Mouse (Mus musculus): ENCODE results near the gene Slc12a6. TPM values are rescaled to one million over a fixed set of nuclear protein-coding genes. Genes with fewer than 3 reads are reported as not detected.

The Slc12a6 gene
- polyA plus RNA-seq, 1 experiment: 110 TPM

DNA sequence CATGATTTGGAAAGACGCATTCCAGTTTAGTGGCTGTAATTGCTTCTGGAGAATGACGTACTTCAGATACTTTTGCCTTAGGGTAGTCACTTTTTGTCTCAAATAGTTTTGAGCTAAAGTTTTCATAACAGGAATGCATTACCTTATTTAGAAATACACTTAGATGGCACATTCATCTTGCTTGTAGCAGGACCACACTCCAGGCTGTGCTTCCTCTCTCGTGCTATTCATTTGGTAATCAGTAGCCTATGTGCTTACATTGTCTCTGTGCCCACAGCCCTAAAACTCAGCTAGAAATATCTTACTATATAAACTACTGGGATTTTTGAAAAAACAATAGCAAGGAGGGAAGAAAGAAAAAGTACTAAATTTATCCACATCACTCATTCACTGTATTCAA is 141.4 kb downstream of the Slc12a6 start:
- H3K27ac ChIP-seq (ENCODE audit: insufficient read depth, low read depth, low read length): no peak overlapping the region
- H3K4me1 ChIP-seq (ENCODE audit: control insufficient read depth, insufficient read depth, low read length): peaks cover 4% of the 10 kb centered on the region
- TF ChIP-seq CTCF (IDR thresholded peaks at IDR 0.05; ENCODE audit: low read depth, low read length): no peak
- no peak for TF ChIP-seq POLR2A (IDR thresholded peaks at IDR 0.05; ENCODE audit: borderline replicate concordance, low read depth, low read length)
- no peak overlapping the region for H3K4me3 ChIP-seq (ENCODE audit: insufficient read depth, low read length)

Other genes starting within 250 kb of the Slc12a6 start
- gene Olfr1311, start 241.4 kb upstream of the Slc12a6 start, polyA plus RNA-seq (2012; ENCODE audit: insufficient read depth, insufficient read length, missing spikeins): not detected in 2 replicates
- not detected in 2 replicates for gene Olfr1312, start 215.6 kb upstream of the Slc12a6 start, polyA plus RNA-seq (2012; ENCODE audit: insufficient read depth, insufficient read length, missing spikeins)
- gene Olfr1313, start 188.0 kb upstream of the Slc12a6 start, polyA plus RNA-seq (2012; ENCODE audit: insufficient read depth, insufficient read length, missing spikeins): not detected in 2 replicates
- gene Olfr1314, start 169.0 kb upstream of the Slc12a6 start, polyA plus RNA-seq (2012; ENCODE audit: insufficient read depth, insufficient read length, missing spikeins): not detected in 2 replicates
- gene Olfr1315-ps1, start 150.4 kb upstream of the Slc12a6 start, polyA plus RNA-seq (2012; ENCODE audit: insufficient read depth, insufficient read length, missing spikeins): not detected in 2 replicates
- 0.33 TPM in 1 of 2 replicates, not detected in the other for gene Olfr1316, start 130.8 kb upstream of the Slc12a6 start, polyA plus RNA-seq (2012; ENCODE audit: insufficient read depth, insufficient read length, missing spikeins)
- gene Olfr1317, start 125.5 kb upstream of the Slc12a6 start, polyA plus RNA-seq (2012; ENCODE audit: insufficient read depth, insufficient read length, missing spikeins): not detected in 2 replicates
- gene Olfr1318, start 111.6 kb upstream of the Slc12a6 start, polyA plus RNA-seq (2012; ENCODE audit: insufficient read depth, insufficient read length, missing spikeins): not detected in 2 replicates
- 5.0 and 5.5 TPM in 2 replicates for gene Lpcat4, start 26.4 kb upstream of the Slc12a6 start, polyA plus RNA-seq (2012; ENCODE audit: insufficient read depth, insufficient read length, missing spikeins)
- gene Nutm1, start 6.5 kb upstream of the Slc12a6 start, polyA plus RNA-seq (2012; ENCODE audit: insufficient read depth, insufficient read length, missing spikeins): not detected in 2 replicates
- 52.6 and 58.5 TPM in 2 replicates for gene Nop10, start 3.9 kb upstream of the Slc12a6 start, polyA plus RNA-seq (2012; ENCODE audit: insufficient read depth, insufficient read length, missing spikeins)
- not detected in 2 replicates for gene Gm21985, start 489 bp downstream of the Slc12a6 start, polyA plus RNA-seq (2012; ENCODE audit: insufficient read depth, insufficient read length, missing spikeins)
- gene Emc4, start 102.2 kb downstream of the Slc12a6 start, polyA plus RNA-seq (2012; ENCODE audit: insufficient read depth, insufficient read length, missing spikeins): 49.9 and 58.9 TPM in 2 replicates
- 21.9 and 25.2 TPM in 2 replicates for gene Katnbl1, start 113.4 kb downstream of the Slc12a6 start, polyA plus RNA-seq (2012; ENCODE audit: insufficient read depth, insufficient read length, missing spikeins)
- gene Emc7, start 189.2 kb downstream of the Slc12a6 start, polyA plus RNA-seq (2012; ENCODE audit: insufficient read depth, insufficient read length, missing spikeins): 20.9 and 21.8 TPM in 2 replicates
- not detected in 2 replicates for gene Chrm5, start 214.9 kb downstream of the Slc12a6 start, polyA plus RNA-seq (2012; ENCODE audit: insufficient read depth, insufficient read length, missing spikeins)
- gene Aven, start 227.1 kb downstream of the Slc12a6 start, polyA plus RNA-seq (2012; ENCODE audit: insufficient read depth, insufficient read length, missing spikeins): 8.9 and 9.4 TPM in 2 replicates

Measured in bone marrow macrophage, adult 2 months (primary cell).